Comparison of ENCODE assay signal across 13 mouse cellular contexts in genomic region chr5:50156557-50156956, GRCm38 (mm10).
"Had no signal": no experiment of that assay in that cellular context is flagged by ENCODE, and none has a peak within 500 bp of the region (broad histone marks: within the 10 kb centered on the region; RNA-seq: fewer than 3 reads in every experiment).

No protein-coding gene starts in this region.

- H3K9me3 ChIP-seq: hindbrain, embryonic 15.5 days; limb, embryonic 13.5 days; liver, embryonic 13.5 days; midbrain, embryonic 10.5 days; neural tube, embryonic 15.5 days had no signal

- H3K9ac ChIP-seq: hindbrain, embryonic 15.5 days; limb, embryonic 13.5 days; liver, embryonic 13.5 days; neural tube, embryonic 15.5 days had no signal

- ATAC-seq: intestine, postnatal 0 days had no signal

- H3K27ac ChIP-seq: hindbrain, embryonic 15.5 days; limb, embryonic 13.5 days; liver, embryonic 13.5 days; midbrain, embryonic 10.5 days; neural tube, embryonic 15.5 days; stomach, postnatal 0 days had no signal

- DNase-seq: kidney, adult 8-10 months; kidney, postnatal 25 days; liver, embryonic 13.5 days; midbrain, embryonic 14.5 days; right cerebral cortex, adult 18-20 months; thymus, postnatal 14 days had no signal

- H3K4me3 ChIP-seq: hindbrain, embryonic 15.5 days; limb, embryonic 13.5 days; liver, embryonic 13.5 days; midbrain, embryonic 10.5 days; myocyte; neural tube, embryonic 15.5 days had no signal

- H3K36me3 ChIP-seq: hindbrain, embryonic 15.5 days; limb, embryonic 13.5 days; liver, embryonic 13.5 days; midbrain, embryonic 10.5 days; neural tube, embryonic 15.5 days had no signal

- H3K4me1 ChIP-seq: hindbrain, embryonic 15.5 days; limb, embryonic 13.5 days; midbrain, embryonic 10.5 days; neural tube, embryonic 15.5 days had no signal

- H3K27me3 ChIP-seq: hindbrain, embryonic 15.5 days; limb, embryonic 13.5 days; liver, embryonic 13.5 days; neural tube, embryonic 15.5 days had no signal

- H3K4me2 ChIP-seq: hindbrain, embryonic 15.5 days; limb, embryonic 13.5 days; liver, embryonic 13.5 days; neural tube, embryonic 15.5 days had no signal
